Mouse (Mus musculus): Measurements from ENCODE around the gene Ebf1. TPM values are rescaled to one million over a fixed set of nuclear protein-coding genes. Genes with fewer than 3 reads are reported as not detected.

The Ebf1 gene
- polyA plus RNA-seq, 1 experiment from 2014 or later: 111 TPM

DNA sequence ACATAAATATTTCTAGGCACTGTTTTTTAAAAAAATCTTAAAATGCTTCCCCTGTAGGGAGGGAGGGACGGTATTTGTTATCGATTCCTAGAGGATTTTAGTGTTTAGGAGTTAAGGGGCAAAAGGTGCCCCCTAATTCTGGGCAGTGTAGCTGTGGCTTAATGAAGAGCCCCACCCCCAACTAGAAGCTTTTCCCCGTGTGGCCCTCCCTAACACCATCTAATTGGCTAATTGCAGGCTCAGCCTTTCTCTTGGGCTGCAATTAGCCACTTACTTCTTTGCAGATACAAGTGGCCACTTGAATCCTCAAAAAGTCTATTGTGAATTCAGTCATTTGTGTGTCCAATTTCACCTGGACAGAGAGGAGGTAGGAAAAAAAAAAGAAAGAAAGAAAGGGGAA lies 175.7 kb downstream of the Ebf1 start:
- ATAC-seq (ENCODE audit: low FRiP score) (no peak), DNase-seq (ENCODE audit: low spot score) (no peak)
- Histone ChIP-seq H3K4me1 (replicated peaks; ENCODE audit: control insufficient read depth, insufficient read depth, low read length) (no peaks in the 10 kb centered on the region), H3K9ac (ENCODE audit: low read depth, low read length) (no peak overlapping the region), H3K4me2 (replicated peaks; ENCODE audit: low read depth, low read length) (no peak overlapping the region), H3K27me3 (ENCODE audit: control insufficient read depth, insufficient read depth, low read length) (no peaks in the 10 kb centered on the region), H3K27ac (ENCODE audit: low read depth, low read length) (no peak overlapping the region), H3K36me3 (ENCODE audit: control insufficient read depth, insufficient read depth, low read length) (no peaks in the 10 kb centered on the region), H3K4me3 (ENCODE audit: low read depth, low read length) (no peak overlapping the region), H3K9me3 (ENCODE audit: control insufficient read depth, low read length) (no peaks in the 10 kb centered on the region)
- WGBS: 23% methylated on average over 3 of the region's 3 CpGs

DNA sequence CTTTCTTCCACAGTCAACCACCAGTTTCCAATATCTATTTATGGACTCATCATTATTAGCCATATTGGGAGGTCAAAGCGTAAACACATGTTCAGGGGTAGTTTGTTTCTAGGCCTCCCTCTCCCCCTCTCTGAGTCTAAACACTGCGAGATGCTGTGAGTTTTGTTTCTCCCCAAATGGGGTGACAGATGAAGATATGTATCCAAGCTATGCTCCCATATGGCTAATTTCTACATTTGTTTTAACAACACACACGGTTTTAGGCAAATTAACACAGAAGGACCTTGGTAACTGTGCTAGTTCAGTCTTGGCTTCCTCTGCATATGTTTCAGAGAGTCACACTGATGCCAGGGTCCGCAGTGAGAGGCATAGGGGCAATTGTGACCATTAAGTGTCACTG lies 177.8 kb downstream of the Ebf1 start:
- no peak overlapping the region for H3K4me3 ChIP-seq (ENCODE audit: low read depth, low read length)
- no peaks in the 10 kb centered on the region for H3K9me3 ChIP-seq (ENCODE audit: control insufficient read depth, low read length)
- H3K4me1 ChIP-seq (replicated peaks; ENCODE audit: control insufficient read depth, insufficient read depth, low read length): 0 out of 2 replicates have a peak, but pooled peaks cover under 1% of the 10 kb centered on the region
- no peak overlapping the region for H3K9ac ChIP-seq (ENCODE audit: low read depth, low read length)
- ATAC-seq (ENCODE audit: low FRiP score): no peak
- no peaks in the 10 kb centered on the region for H3K36me3 ChIP-seq (ENCODE audit: control insufficient read depth, insufficient read depth, low read length)
- no peak overlapping the region for H3K27ac ChIP-seq (ENCODE audit: low read depth, low read length)
- WGBS: 97% methylated on average over 4 of the region's 4 CpGs
- DNase-seq (ENCODE audit: low spot score): no peak
- H3K27me3 ChIP-seq (ENCODE audit: control insufficient read depth, insufficient read depth, low read length): no peaks in the 10 kb centered on the region
- H3K4me2 ChIP-seq (replicated peaks; ENCODE audit: low read depth, low read length): no peak overlapping the region

DNA sequence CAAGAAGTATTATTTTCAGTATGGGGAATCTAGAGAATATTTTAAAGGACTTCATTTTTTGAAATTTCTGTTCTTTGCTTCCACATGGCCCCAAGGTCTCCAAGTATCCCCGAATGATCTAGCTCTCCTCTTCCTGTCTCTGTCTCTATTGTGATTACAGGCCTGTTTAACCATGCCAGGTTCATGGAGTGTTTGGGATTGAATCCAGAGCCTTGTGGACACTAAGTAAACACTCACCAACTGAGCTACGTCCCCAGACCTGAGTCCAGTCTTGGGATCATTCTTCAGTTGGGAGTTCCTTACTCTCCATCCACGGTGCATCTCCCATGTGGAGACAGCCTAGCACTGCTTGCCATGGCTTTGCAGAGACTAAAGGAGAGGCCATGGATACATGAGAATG lies 178.7 kb downstream of the Ebf1 start:
- WGBS: 92% methylated on average over 3 of the region's 3 CpGs

GRCm38 (mm10) chr11:44798270-44798669 lies 181.2 kb downstream of the Ebf1 start:
- Histone ChIP-seq H3K27ac (ENCODE audit: low read depth, low read length) (no peak overlapping the region), H3K9ac (ENCODE audit: low read depth, low read length) (no peak overlapping the region), H3K9me3 (ENCODE audit: control insufficient read depth, low read length) (no peaks in the 10 kb centered on the region), H3K36me3 (ENCODE audit: control insufficient read depth, insufficient read depth, low read length) (no peaks in the 10 kb centered on the region), H3K4me1 (replicated peaks; ENCODE audit: control insufficient read depth, insufficient read depth, low read length) (peaks cover 6% of the 10 kb centered on the region; the same call in 1 of the 2 replicates), H3K27me3 (ENCODE audit: control insufficient read depth, insufficient read depth, low read length) (no peaks in the 10 kb centered on the region), H3K4me3 (ENCODE audit: low read depth, low read length) (no peak overlapping the region), H3K4me2 (replicated peaks; ENCODE audit: low read depth, low read length) (no peak overlapping the region)
- DNase-seq (ENCODE audit: low spot score): no peak
- 49% methylated on average over 3 of the region's 3 CpGs for WGBS
- ATAC-seq (ENCODE audit: low FRiP score): no peak

More for the DNA sequence above, 178.7 kb downstream of the Ebf1 start:
- no peak overlapping the region for H3K27ac ChIP-seq (ENCODE audit: low read depth, low read length)
- no peaks in the 10 kb centered on the region for H3K36me3 ChIP-seq (ENCODE audit: control insufficient read depth, insufficient read depth, low read length)
- no peak overlapping the region for H3K9ac ChIP-seq (ENCODE audit: low read depth, low read length)
- ATAC-seq (ENCODE audit: low FRiP score) (no peak), DNase-seq (ENCODE audit: low spot score) (no peak)
- H3K27me3 ChIP-seq (ENCODE audit: control insufficient read depth, insufficient read depth, low read length): no peaks in the 10 kb centered on the region
- 0 out of 2 replicates have a peak, but pooled peaks cover 6% of the 10 kb centered on the region for H3K4me1 ChIP-seq (replicated peaks; ENCODE audit: control insufficient read depth, insufficient read depth, low read length)
- no peak overlapping the region for H3K4me2 ChIP-seq (replicated peaks; ENCODE audit: low read depth, low read length)
- no peaks in the 10 kb centered on the region for H3K9me3 ChIP-seq (ENCODE audit: control insufficient read depth, low read length)
- no peak overlapping the region for H3K4me3 ChIP-seq (ENCODE audit: low read depth, low read length)

DNA sequence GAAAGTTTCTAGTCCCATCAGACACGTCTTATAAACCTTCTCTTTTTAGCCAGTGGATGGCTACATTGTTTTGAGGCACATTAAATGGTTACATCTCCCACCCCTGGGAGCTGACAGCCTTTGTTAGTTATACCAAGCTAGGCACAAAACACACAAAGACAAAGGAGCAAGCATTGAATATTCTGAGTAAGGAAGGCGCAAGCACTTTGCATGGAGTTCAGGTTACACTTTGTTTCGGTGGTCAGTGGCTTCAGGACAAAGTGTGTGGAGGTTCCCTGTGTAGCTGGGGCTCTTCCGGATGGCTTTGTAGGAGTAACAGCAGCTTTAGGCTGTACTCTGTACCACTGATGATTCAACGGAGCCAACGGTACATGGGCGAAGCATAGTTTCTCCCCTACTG lies 186.9 kb downstream of the Ebf1 start:
- Histone ChIP-seq H3K27ac (ENCODE audit: low read depth, low read length) (no peak overlapping the region), H3K4me3 (ENCODE audit: low read depth, low read length) (no peak overlapping the region), H3K36me3 (ENCODE audit: control insufficient read depth, insufficient read depth, low read length) (no peaks in the 10 kb centered on the region), H3K9me3 (ENCODE audit: control insufficient read depth, low read length) (no peaks in the 10 kb centered on the region), H3K4me1 (replicated peaks; ENCODE audit: control insufficient read depth, insufficient read depth, low read length) (peaks cover 6% of the 10 kb centered on the region), H3K4me2 (replicated peaks; ENCODE audit: low read depth, low read length) (no peak overlapping the region), H3K27me3 (ENCODE audit: control insufficient read depth, insufficient read depth, low read length) (no peaks in the 10 kb centered on the region), H3K9ac (ENCODE audit: low read depth, low read length) (no peak overlapping the region)
- 74% methylated on average over 7 of the region's 7 CpGs for WGBS
- DNase-seq (ENCODE audit: low spot score) (no peak), ATAC-seq (ENCODE audit: low FRiP score) (no peak)

- Histone ChIP-seq H3K9me3 (ENCODE audit: control insufficient read depth, low read length) (no peaks in the 10 kb centered on the region), H3K27ac (ENCODE audit: low read depth, low read length) (0 out of 2 replicates have a peak overlapping the region, but pooled peaks have one; percentile 47), H3K4me3 (ENCODE audit: low read depth, low read length) (no peak overlapping the region), H3K27me3 (ENCODE audit: control insufficient read depth, insufficient read depth, low read length) (no peaks in the 10 kb centered on the region), H3K9ac (ENCODE audit: low read depth, low read length) (no peak overlapping the region), H3K36me3 (ENCODE audit: control insufficient read depth, insufficient read depth, low read length) (no peaks in the 10 kb centered on the region), H3K4me1 (replicated peaks; ENCODE audit: control insufficient read depth, insufficient read depth, low read length) (no peaks in the 10 kb centered on the region; the same call in none of the 2 replicates), H3K4me2 (replicated peaks; ENCODE audit: low read depth, low read length) (no peak overlapping the region)
- WGBS: 14% methylated on average over 11 of the region's 11 CpGs
- DNase-seq (ENCODE audit: low spot score) (peak; percentile 33), ATAC-seq (ENCODE audit: low FRiP score) (peak; percentile 63)
Measured at GRCm38 (mm10) chr11:44806589-44806988, 189.5 kb downstream of the Ebf1 start.

- 87% methylated on average over 4 of the region's 4 CpGs for WGBS
- no peak for ATAC-seq (ENCODE audit: low FRiP score)
Measured at GRCm38 (mm10) chr11:44808855-44809546, 191.9 kb downstream of the Ebf1 start.

DNA sequence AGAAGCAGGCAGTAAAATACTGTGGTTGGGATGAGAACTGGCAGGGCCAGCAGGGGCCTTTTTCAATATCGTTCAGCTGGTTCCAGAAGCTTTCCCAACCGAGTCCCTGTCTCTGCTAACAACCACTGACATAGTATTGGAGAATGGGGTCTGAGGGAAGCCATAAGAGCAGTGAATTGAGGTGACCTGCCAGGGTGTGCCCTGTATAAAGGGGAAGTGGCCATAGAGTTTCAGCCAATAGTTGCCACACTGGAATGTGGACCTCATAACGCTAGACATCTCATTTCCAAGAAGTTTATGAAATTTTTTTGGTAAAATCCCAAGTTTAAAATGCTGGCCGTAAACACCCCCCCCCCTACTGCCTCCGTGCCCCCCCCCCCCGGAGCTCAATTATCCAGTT lies 193.9 kb downstream of the Ebf1 start:
- H3K27me3 ChIP-seq (ENCODE audit: control insufficient read depth, insufficient read depth, low read length): no peaks in the 10 kb centered on the region
- ATAC-seq (ENCODE audit: low FRiP score) (no peak), DNase-seq (ENCODE audit: low spot score) (no peak)
- H3K36me3 ChIP-seq (ENCODE audit: control insufficient read depth, insufficient read depth, low read length): no peaks in the 10 kb centered on the region
- no peak overlapping the region for H3K4me3 ChIP-seq (ENCODE audit: low read depth, low read length)
- H3K27ac ChIP-seq (ENCODE audit: low read depth, low read length): no peak overlapping the region
- no peaks in the 10 kb centered on the region for H3K9me3 ChIP-seq (ENCODE audit: control insufficient read depth, low read length)
- no peak overlapping the region for H3K4me2 ChIP-seq (replicated peaks; ENCODE audit: low read depth, low read length)
- no peak overlapping the region for H3K9ac ChIP-seq (ENCODE audit: low read depth, low read length)
- 80% methylated on average over 6 of the region's 6 CpGs for WGBS
- no peaks in the 10 kb centered on the region for H3K4me1 ChIP-seq (replicated peaks; ENCODE audit: control insufficient read depth, insufficient read depth, low read length)

More at GRCm38 (mm10) chr11:44808855-44809546, 191.9 kb downstream of the Ebf1 start:
- no peak for DNase-seq (ENCODE audit: low spot score)
- Histone ChIP-seq H3K4me2 (replicated peaks; ENCODE audit: low read depth, low read length) (no peak overlapping the region), H3K27ac (ENCODE audit: low read depth, low read length) (no peak overlapping the region), H3K36me3 (ENCODE audit: control insufficient read depth, insufficient read depth, low read length) (no peaks in the 10 kb centered on the region), H3K9ac (ENCODE audit: low read depth, low read length) (no peak overlapping the region), H3K27me3 (ENCODE audit: control insufficient read depth, insufficient read depth, low read length) (no peaks in the 10 kb centered on the region), H3K9me3 (ENCODE audit: control insufficient read depth, low read length) (no peaks in the 10 kb centered on the region), H3K4me3 (ENCODE audit: low read depth, low read length) (no peak overlapping the region), H3K4me1 (replicated peaks; ENCODE audit: control insufficient read depth, insufficient read depth, low read length) (no peaks in the 10 kb centered on the region; the same call in 1 of the 2 replicates)

- no peak for ATAC-seq (ENCODE audit: low FRiP score)
- H3K4me1 ChIP-seq (replicated peaks; ENCODE audit: control insufficient read depth, insufficient read depth, low read length): no peaks in the 10 kb centered on the region
- no peak for DNase-seq (ENCODE audit: low spot score)
- no peaks in the 10 kb centered on the region for H3K9me3 ChIP-seq (ENCODE audit: control insufficient read depth, low read length)
- 85% methylated on average over 5 of the region's 5 CpGs for WGBS
- no peak overlapping the region for H3K4me2 ChIP-seq (replicated peaks; ENCODE audit: low read depth, low read length)
- no peak overlapping the region for H3K9ac ChIP-seq (ENCODE audit: low read depth, low read length)
- no peaks in the 10 kb centered on the region for H3K36me3 ChIP-seq (ENCODE audit: control insufficient read depth, insufficient read depth, low read length)
- H3K27me3 ChIP-seq (ENCODE audit: control insufficient read depth, insufficient read depth, low read length): no peaks in the 10 kb centered on the region
- no peak overlapping the region for H3K4me3 ChIP-seq (ENCODE audit: low read depth, low read length)
- H3K27ac ChIP-seq (ENCODE audit: low read depth, low read length): no peak overlapping the region
Measured at GRCm38 (mm10) chr11:44812193-44812746, 195.2 kb downstream of the Ebf1 start.
